Mouse (Mus musculus) left cerebral cortex, adult 2 months (tissue): ENCODE results near the gene Rsad1. TPM values are rescaled to one million over a fixed set of nuclear protein-coding genes. Genes with fewer than 3 reads are reported as not detected.

Experiments
- DNase-seq, 2 experiments: peaks; one replicate each; pipeline ENCODE4 v3.0.0; 2021 to 2022; ENCODE audit warnings: low spot score in 2 of 2, mixed read lengths in 1 of 2; ENCODE audit errors: extremely low spot score in 1 of 2
- H3K27ac ChIP-seq: fragments of 200-600 bp; 2 replicates; pipeline ENCODE4 v1.8.1; 2022
- H3K4me3 ChIP-seq: fragments of 200-600 bp; 2 replicates; pipeline ENCODE4 v1.8.1; 2022
- CTCF ChIP-seq: fragments of 200-600 bp; IDR thresholded peaks from 2 replicates; pipeline ENCODE4 v1.8.1; 2022; ENCODE audit warnings: antibody characterized with exemption, mild to moderate bottlenecking, moderate library complexity
- intact Hi-C: fragments of 180-260 bp; cut with DNase I; formaldehyde crosslinking; loops from one replicate; pipeline ENCODE4 v1.15.1; 2025
- total RNA-seq, 2 experiments: library from RNA; stranded (reverse); gene quantifications; 2 replicates each; pipeline ENCODE4 v1.2.3; 2021

Rsad1 gene
- total RNA-seq, 2 experiments from 2014 or later: 12.8 to 15.0 TPM

GRCm38 (mm10) chr11:94508976-94509375 is 40.1 kb downstream of the Rsad1 start:
- H3K4me3 ChIP-seq: no peak overlapping the region
- no peak overlapping the region for H3K27ac ChIP-seq
- intact Hi-C loops: no loop called here
- TF ChIP-seq CTCF: no peak
- DNase-seq: no peak

GRCm38 (mm10) chr11:94501482-94501881 is 47.6 kb downstream of the Rsad1 start:
- intact Hi-C loops: no loop called here
- no peak for TF ChIP-seq CTCF
- no peak overlapping the region for H3K27ac ChIP-seq
- DNase-seq: no peak
- no peak overlapping the region for H3K4me3 ChIP-seq

- no peak for DNase-seq
- H3K4me3 ChIP-seq: no peak overlapping the region
- no peak overlapping the region for H3K27ac ChIP-seq
- TF ChIP-seq CTCF: no peak
- intact Hi-C loops: no loop called here
Measured at GRCm38 (mm10) chr11:94500362-94500761, 48.7 kb downstream of the Rsad1 start.

- intact Hi-C loops: no loop called here
Measured at GRCm38 (mm10) chr11:94499661-94500152, 49.3 kb downstream of the Rsad1 start, which contains the start of gene Epn3. Gene Epn3 (minus strand): TSS chr11:94499974.

GRCm38 (mm10) chr11:94499035-94499434 is 50.0 kb downstream of the Rsad1 start:
- intact Hi-C loops: no loop called here
- no peak for DNase-seq
- TF ChIP-seq CTCF: no peak
- Histone ChIP-seq H3K4me3 (peak overlapping the region; percentile 19; the same call in 1 of the 2 replicates), H3K27ac (no peak overlapping the region)

More at GRCm38 (mm10) chr11:94499661-94500152, 49.3 kb downstream of the Rsad1 start, which contains the start of gene Epn3:
- Histone ChIP-seq H3K4me3 (peak within 1 kb of the TSS; percentile 32), H3K27ac (no peak within 1 kb of the TSS)
- TF ChIP-seq CTCF: no peak
- DNase-seq: no peak

- peak overlapping the region; percentile 19; the same call in 1 of the 2 replicates for H3K4me3 ChIP-seq
- intact Hi-C loops: no loop called here
- TF ChIP-seq CTCF: no peak
- DNase-seq: peak; percentile 28 to 50
- no peak overlapping the region for H3K27ac ChIP-seq
Measured at GRCm38 (mm10) chr11:94498093-94498996, 50.7 kb downstream of the Rsad1 start.

- intact Hi-C loops: no loop called here
- no peak for TF ChIP-seq CTCF
- H3K27ac ChIP-seq: no peak overlapping the region
- no peak overlapping the region for H3K4me3 ChIP-seq
- DNase-seq: no peak
Measured at GRCm38 (mm10) chr11:94495415-94495814, 53.6 kb downstream of the Rsad1 start.

GRCm38 (mm10) chr11:94491749-94492099 is 57.3 kb downstream of the Rsad1 start:
- TF ChIP-seq CTCF: no peak
- intact Hi-C loops: loop anchor here (2.0 kb wide), 1 partner anchor 57 kb away; the partner anchor contains the start of gene Rsad1
- Histone ChIP-seq H3K4me3 (peak overlapping the region; percentile 46; the same call in 1 of the 2 replicates), H3K27ac (no peak overlapping the region)
- no peak for DNase-seq

- DNase-seq: peak; percentile 63 to 67
- intact Hi-C loops: loop anchor here (2.0 kb wide), 1 partner anchor 58 kb away; the partner anchor contains the start of gene Rsad1
- TF ChIP-seq CTCF: no peak
- Histone ChIP-seq H3K27ac (peak overlapping the region; percentile 70; the same call in 1 of the 2 replicates), H3K4me3 (peak overlapping the region; percentile 46)
Measured at GRCm38 (mm10) chr11:94491035-94491748, 57.9 kb downstream of the Rsad1 start.

Other genes with a start within 250 kb of the Rsad1 start
- gene Luc7l3, start 227.3 kb downstream of the Rsad1 start, total RNA-seq: 100 to 1,000 TPM; 123 to 124 TPM
- gene Ankrd40, start 221.3 kb downstream of the Rsad1 start, total RNA-seq: 100 to 1,000 TPM; 125 to 126 TPM
- gene Abcc3, start 156.3 kb downstream of the Rsad1 start, total RNA-seq: 1 to 10 TPM; 1.6 to 2.4 TPM
- 10 to 100 TPM; 93.0 to 98.7 TPM for gene Cacna1g, start 75.1 kb downstream of the Rsad1 start, total RNA-seq
- under 1 TPM; 0.41 to 0.51 TPM for gene Spata20, start 63.1 kb downstream of the Rsad1 start, total RNA-seq
- under 1 TPM; 0.79 TPM for gene Epn3, start 49.3 kb downstream of the Rsad1 start, total RNA-seq
- gene Mycbpap, start 27.5 kb downstream of the Rsad1 start, total RNA-seq: 1 to 10 TPM; 8.5 to 8.9 TPM
- gene Chad, start 15.8 kb upstream of the Rsad1 start, total RNA-seq: under 1 TPM; 0.33 to 0.34 TPM
- 10 to 100 TPM; 14.3 to 14.4 TPM for gene Acsf2, start 52.6 kb upstream of the Rsad1 start, total RNA-seq
- gene Lrrc59, start 80.5 kb upstream of the Rsad1 start, total RNA-seq: 10 to 100 TPM; 90.1 to 93.1 TPM
- 10 to 100 TPM; 63.7 to 66.4 TPM for gene Mrpl27, start 104.5 kb upstream of the Rsad1 start, total RNA-seq
- not detected for gene Eme1, start 104.7 kb upstream of the Rsad1 start, total RNA-seq
- gene Xylt2, start 128.3 kb upstream of the Rsad1 start, total RNA-seq: 10 to 100 TPM; 25.4 to 26.0 TPM
- gene Gm11541, start 155.2 kb upstream of the Rsad1 start, total RNA-seq: not detected
- under 1 TPM in 1 of 2 experiments, not detected in 1; 0.58 TPM for gene Cdc34b, start 192.5 kb upstream of the Rsad1 start, total RNA-seq
- gene Tmem92, start 233.4 kb upstream of the Rsad1 start, total RNA-seq: not detected